Mouse (Mus musculus) bone marrow, adult 2 months (tissue): ENCODE measurements around the gene Hyal3. TPM values are rescaled to one million over a fixed set of nuclear protein-coding genes. Genes with fewer than 3 reads are reported as not detected.
"Not testable (repeated sequence)": the region's sequence is repeated elsewhere in the genome, so short reads cannot be mapped to it uniquely, and the experiment has no call there.

Source experiments
- H3K27ac ChIP-seq: fragments of 200-500 bp; 2 replicates; pipeline ENCODE4 v1.5.1; 2012; ENCODE audit warnings: low read depth, mild to moderate bottlenecking, control low read depth, inconsistent platforms, low read length; ENCODE audit not compliant: control insufficient read depth, poor library complexity, insufficient read depth
- H3K4me1 ChIP-seq: fragments of 200-500 bp; 2 replicates; pipeline ENCODE4 v1.6.1; 2011; ENCODE audit warnings: low read length; ENCODE audit not compliant: control insufficient read depth, insufficient read depth
- H3K4me3 ChIP-seq: fragments of 200-500 bp; replicated peaks from 2 replicates; pipeline ENCODE3; 2011; ENCODE audit warnings: mild to moderate bottlenecking, low read depth, low read length, control low read depth; ENCODE audit not compliant: control insufficient read depth
- CTCF ChIP-seq: fragments of 200-500 bp; IDR thresholded peaks from 2 replicates; pipeline ENCODE4 v1.5.1; 2011; ENCODE audit warnings: low read length, control low read depth; ENCODE audit not compliant: control insufficient read depth, insufficient read depth
- POLR2A ChIP-seq: fragments of 200-500 bp; IDR thresholded peaks from 2 replicates; pipeline ENCODE4 v1.6.1; 2011; ENCODE audit warnings: low read depth, mild to moderate bottlenecking, control low read depth, low read length, borderline replicate concordance; ENCODE audit not compliant: control insufficient read depth
- WGBS: fragments of 180-500 bp; shearing (Covaris S2); methylation state at CpG from one replicate; pipeline ENCODE4 v1.1.7; 2018; 5-methylcytosine and 5-hydroxymethylcytosine counted together
- polyA plus RNA-seq: library from polyadenylated mRNA; stranded (reverse); fragments of >200 nt; gene quantifications from 2 replicates; pipeline ENCODE4 v1.2.4, GENCODE M21; 2011; ENCODE audit warnings: low replicate concordance; ENCODE audit not compliant: missing spikeins, insufficient read depth, insufficient read length

Hyal3 gene
- polyA plus RNA-seq, 1 experiment: 2.8 TPM

DNA sequence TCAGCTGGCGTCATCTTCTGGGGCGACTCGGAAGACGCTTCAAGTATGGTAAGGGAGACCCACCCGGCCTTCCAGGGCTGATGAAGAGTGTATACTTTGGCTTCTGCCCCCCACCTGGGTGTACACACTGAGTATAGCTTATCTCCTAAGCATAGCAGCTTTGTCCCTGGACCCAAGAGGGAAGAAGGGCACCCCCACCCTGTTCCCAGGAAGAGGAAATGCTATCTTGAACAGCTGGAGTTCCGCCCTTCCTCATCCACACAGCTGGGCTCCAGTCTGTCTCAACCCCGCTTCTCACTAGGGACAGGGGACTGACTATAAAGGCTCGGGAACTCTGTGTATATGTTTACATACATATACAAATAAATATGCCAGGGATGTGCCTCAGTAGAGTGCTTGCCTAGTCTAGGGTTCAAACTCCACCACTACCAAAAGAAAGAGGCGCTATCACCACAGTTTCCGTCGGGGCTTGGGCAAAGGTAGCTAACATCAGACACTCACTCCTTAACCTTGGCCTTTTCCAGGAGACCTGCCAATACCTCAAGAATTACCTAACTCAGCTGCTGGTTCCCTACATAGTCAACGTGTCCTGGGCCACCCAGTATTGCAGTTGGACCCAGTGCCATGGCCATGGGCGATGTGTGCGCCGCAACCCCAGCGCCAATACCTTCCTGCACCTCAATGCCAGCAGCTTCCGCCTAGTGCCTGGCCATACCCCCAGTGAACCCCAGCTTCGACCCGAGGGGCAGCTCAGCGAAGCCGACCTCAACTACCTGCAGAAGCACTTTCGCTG is 8.9 kb upstream of the Hyal3 start:
- no peak overlapping the region for H3K4me3 ChIP-seq
- no peaks in the 10 kb centered on the region; the same call in 1 of the 2 replicates for H3K4me1 ChIP-seq
- peak overlapping the region; percentile 39 for H3K27ac ChIP-seq
- WGBS: 89% methylated on average over 22 of the region's 22 CpGs
- no peak for TF ChIP-seq POLR2A
- no peak for TF ChIP-seq CTCF

DNA sequence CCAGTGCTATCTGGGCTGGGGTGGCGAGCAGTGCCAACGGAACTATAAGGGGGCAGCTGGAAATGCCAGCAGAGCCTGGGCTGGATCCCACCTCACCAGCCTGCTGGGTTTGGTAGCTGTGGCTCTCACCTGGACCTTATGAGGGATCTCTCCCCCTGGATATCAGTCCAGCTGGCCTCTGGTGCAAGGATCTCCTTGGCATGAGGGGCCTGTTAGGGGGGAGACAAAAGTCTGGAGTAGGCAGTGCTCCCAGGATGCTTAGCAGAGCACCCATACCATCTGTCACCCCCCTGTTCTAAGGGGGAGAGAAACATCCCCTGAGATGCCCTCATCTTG is 8.3 kb upstream of the Hyal3 start:
- no peak overlapping the region for H3K4me3 ChIP-seq
- H3K27ac ChIP-seq: no peak overlapping the region; the same call in 1 of the 2 replicates
- 91% methylated on average over 2 of the region's 2 CpGs for WGBS
- TF ChIP-seq CTCF: no peak
- TF ChIP-seq POLR2A: no peak
- H3K4me1 ChIP-seq: no peaks in the 10 kb centered on the region; the same call in 1 of the 2 replicates

DNA sequence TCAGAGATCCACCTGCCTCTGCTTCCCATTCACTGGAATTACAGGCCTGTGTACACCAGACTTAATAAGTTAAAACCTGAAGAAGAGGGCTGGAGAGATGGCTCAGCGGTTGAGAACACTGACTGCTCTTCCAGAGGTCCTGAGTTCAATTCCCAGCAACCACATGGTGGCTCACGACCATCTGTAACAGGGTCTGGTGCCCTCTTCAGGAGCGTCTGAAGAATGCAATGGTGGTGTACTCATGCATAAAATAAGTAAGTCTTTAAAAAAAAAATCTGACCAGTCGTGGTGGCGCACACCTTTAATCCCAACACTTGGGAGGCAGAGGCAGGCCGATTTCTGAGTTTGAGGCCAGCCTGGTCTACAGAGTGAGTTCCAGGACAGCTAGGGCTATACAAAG is 6.8 kb upstream of the Hyal3 start:
- H3K4me3 ChIP-seq, H3K27ac ChIP-seq, H3K4me1 ChIP-seq: not testable (repeated sequence)
- WGBS: 76% methylated on average over 6 of the region's 6 CpGs

DNA sequence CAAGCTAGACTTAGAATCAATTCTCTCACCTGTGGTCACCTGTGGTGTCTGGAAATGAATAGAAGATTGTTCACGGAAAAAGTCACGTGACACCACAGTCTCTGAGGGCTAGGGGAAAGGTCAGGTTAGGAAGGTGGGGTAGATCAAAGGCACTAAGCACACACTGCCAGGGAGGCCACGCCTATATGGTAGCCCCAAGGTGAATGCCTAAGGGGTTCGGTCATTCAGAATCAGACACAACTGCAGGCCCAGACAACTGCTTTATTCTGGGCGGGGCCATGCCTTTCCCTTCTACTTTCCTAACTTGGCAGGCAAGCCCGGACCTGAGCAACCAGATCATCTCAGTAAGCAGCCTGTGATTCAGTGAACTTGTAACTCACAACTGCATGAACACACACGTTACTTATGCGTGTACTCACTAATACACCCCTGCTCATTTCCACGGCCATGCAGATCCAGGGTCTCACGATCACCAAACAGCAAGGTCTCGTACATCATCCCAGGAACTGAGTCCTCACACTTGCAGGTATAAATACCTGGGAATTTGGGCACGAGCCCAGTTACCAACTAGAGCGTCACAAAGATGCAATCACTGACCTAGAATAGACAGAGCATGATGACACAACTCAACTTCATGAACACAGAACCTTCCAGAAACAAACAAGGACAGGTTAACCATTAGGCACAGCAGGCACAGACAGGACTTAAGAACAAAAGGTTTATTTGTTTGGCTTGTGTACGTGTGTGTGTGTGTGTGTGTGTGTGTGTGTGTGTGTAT is 4.8 kb upstream of the Hyal3 start:
- TF ChIP-seq POLR2A: no peak
- no peak for TF ChIP-seq CTCF
- no peaks in the 10 kb centered on the region; the same call in 1 of the 2 replicates for H3K4me1 ChIP-seq
- 85% methylated on average over 14 of the region's 14 CpGs for WGBS
- no peak overlapping the region for H3K27ac ChIP-seq
- no peak overlapping the region for H3K4me3 ChIP-seq

DNA sequence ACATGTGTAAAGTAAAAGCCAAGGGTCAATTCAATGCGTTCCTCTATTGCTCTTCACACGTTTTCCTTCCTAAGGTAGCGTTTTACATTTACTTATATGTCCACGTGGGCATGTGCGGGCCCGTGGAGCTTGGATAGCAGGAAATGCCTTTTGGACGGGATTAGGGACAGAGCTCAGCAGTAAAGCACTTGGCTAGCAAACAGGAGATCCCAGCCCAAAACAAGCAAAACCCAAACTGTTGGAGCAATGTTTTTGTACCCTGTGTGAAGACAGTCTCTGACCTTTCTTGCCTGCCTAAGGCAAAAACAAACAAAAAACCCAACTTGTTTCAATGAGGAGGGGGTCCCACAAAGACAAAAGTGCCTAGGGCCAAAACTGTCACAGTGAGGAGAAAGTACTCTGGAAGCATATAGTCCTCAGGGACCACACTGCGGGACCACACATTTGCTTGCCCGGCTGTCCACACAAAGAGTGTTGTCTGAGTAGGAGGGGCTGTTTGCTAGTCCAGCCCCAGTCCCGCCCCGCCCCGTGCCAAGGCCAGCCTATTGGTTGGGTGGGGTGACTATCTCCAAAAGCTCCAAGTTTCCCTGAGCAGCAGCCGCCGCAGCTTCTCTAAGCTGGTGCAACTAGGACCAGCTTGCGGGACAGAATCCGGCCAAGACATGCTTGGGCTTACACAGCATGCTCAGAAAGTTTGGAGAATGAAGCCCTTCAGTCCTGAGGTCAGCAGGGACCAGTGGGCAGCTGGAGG is 4.1 kb upstream of the Hyal3 start, which contains the start of gene Hyal1:
TSS of gene Hyal1 (plus strand) at position 571 of the 751 bp plus-strand sequence.
- H3K27ac ChIP-seq: no peak within 1 kb of the TSS; the same call in 1 of the 2 replicates
- WGBS: 41% methylated on average over 16 of the region's 16 CpGs

DNA sequence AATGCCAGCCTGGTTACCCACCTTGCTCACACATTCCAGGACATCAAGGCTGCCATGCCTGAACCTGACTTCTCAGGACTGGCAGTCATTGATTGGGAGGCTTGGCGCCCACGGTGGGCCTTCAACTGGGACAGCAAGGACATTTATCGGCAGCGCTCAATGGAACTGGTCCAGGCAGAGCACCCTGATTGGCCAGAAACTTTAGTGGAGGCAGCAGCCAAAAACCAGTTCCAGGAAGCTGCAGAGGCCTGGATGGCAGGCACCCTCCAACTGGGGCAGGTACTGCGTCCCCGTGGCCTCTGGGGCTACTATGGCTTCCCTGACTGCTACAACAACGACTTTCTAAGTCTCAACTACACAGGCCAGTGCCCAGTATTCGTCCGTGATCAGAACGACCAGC is 2.7 kb upstream of the Hyal3 start:
- no peak overlapping the region for H3K27ac ChIP-seq
- 94% methylated on average over 10 of the region's 10 CpGs for whole genome bisulfite sequencing
- no peak for TF ChIP-seq POLR2A
- no peak for TF ChIP-seq CTCF
- H3K4me1 ChIP-seq: no peaks in the 10 kb centered on the region; the same call in 1 of the 2 replicates
- H3K4me3 ChIP-seq: no peak overlapping the region

More for the DNA sequence above, 4.1 kb upstream of the Hyal3 start, which contains the start of gene Hyal1:
- TF ChIP-seq CTCF (no peak), POLR2A (0 out of 2 replicates have a peak, but pooled peaks have one; percentile 24)
- Histone ChIP-seq H3K4me1 (no peaks in the 10 kb centered on the region; the same call in 1 of the 2 replicates), H3K4me3 (peak within 1 kb of the TSS; percentile 45)

DNA sequence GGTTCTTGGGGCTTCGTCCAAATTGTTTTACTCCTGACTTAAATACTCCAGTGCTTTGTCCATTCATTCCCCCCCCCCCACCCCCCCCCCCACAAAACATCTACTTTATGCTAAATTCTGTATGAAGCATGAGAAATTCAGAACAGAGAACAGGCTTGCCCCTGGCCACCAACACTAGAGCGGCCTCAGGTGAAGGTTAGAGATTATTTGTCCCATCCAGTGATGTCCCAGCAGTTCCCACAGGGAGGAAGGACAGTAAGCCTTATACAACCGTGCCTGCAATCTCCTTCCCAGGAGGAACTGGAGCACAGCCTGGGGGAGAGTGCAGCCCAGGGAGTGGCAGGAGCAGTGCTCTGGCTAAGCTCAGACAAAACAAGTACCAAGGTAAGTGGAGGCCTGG is 2.0 kb upstream of the Hyal3 start, which contains the start of gene Naa80:
TSS of gene Naa80 (plus strand) at position 301 of the 400 bp plus-strand sequence.
- TF ChIP-seq CTCF (no peak), POLR2A (no peak)
- WGBS: 78% methylated on average over 3 of the region's 3 CpGs
- H3K27ac ChIP-seq: no peak within 1 kb of the TSS
- no peak within 1 kb of the TSS for H3K4me3 ChIP-seq
- H3K4me1 ChIP-seq: no peaks in the 10 kb centered on the region; the same call in 1 of the 2 replicates
